In the genomic region with DNA sequence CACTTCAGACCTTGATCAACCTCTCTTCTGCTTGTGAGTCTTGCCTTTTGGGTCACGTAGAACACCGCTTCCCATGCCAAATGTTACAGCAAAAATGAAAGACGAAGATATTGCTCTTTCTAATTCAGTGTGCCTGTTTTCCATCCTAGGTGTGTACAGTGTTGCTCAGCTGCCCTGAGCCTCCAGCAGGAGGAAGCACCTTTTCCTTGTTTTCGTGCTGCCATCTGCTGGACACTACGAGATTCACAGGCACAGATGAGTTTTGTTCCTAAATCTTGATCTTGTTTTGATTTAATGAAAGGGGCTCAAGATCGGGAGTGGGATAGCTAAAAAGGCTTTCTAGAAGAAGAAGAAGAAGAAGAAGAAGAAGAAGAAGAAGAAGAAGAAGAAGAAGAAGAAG, we compare ENCODE assay signal across 9 mouse cellular contexts. TPM values are rescaled to one million over a fixed set of nuclear protein-coding genes. Genes with fewer than 3 reads are reported as not detected.
DNase-seq lines count a peak whose midpoint lies in the region; ATAC-seq and TF ChIP-seq lines count a peak whose summit lies in the region.
"Had no signal": no experiment of that assay in that cellular context is flagged by ENCODE, and none has a peak within 500 bp of the region (broad histone marks: within the 10 kb centered on the region; RNA-seq: fewer than 3 reads in every experiment).

No protein-coding gene starts in this region.

- peak; percentile 23; the same call in 1 of the 2 replicates for TF ChIP-seq POLR2A in limb, embryonic 14.5 days (IDR thresholded peaks at IDR 0.05; ENCODE audit: borderline replicate concordance, extremely low read depth, insufficient read depth, insufficient read length)
- no peak for TF ChIP-seq POLR2A in small intestine, adult 2 months (IDR thresholded peaks at IDR 0.05; ENCODE audit: low read depth, low read length)

- H3K27me3 ChIP-seq in midbrain, embryonic 14.5 days (ENCODE audit: control insufficient read depth, insufficient read depth, low read length): no peaks in the 10 kb centered on the region
- peaks cover 2% of the 10 kb centered on the region; the same call in 1 of the 2 replicates for H3K27me3 ChIP-seq in midbrain, embryonic 13.5 days
- no peaks in the 10 kb centered on the region for H3K27me3 ChIP-seq in limb, embryonic 14.5 days (ENCODE audit: control insufficient read depth, insufficient read depth, low read length)
- no peaks in the 10 kb centered on the region for H3K27me3 ChIP-seq in small intestine, adult 2 months (ENCODE audit: control insufficient read depth, insufficient read depth, low read length)
- H3K27me3 ChIP-seq: neural tube, embryonic 13.5 days had no signal

- no peaks in the 10 kb centered on the region for H3K36me3 ChIP-seq in midbrain, embryonic 14.5 days (ENCODE audit: control insufficient read depth, insufficient read depth, low read length)
- H3K36me3 ChIP-seq in midbrain, embryonic 13.5 days: no peaks in the 10 kb centered on the region
- no peaks in the 10 kb centered on the region for H3K36me3 ChIP-seq in limb, embryonic 14.5 days (ENCODE audit: control insufficient read depth, insufficient read depth, low read length)
- no peaks in the 10 kb centered on the region for H3K36me3 ChIP-seq in small intestine, adult 2 months (ENCODE audit: control insufficient read depth, insufficient read depth, low read length)
- H3K36me3 ChIP-seq: heart, embryonic 13.5 days; neural tube, embryonic 13.5 days had no signal

- TF ChIP-seq CTCF in small intestine, adult 2 months (IDR thresholded peaks at IDR 0.05; ENCODE audit: extremely low read depth, insufficient read length, insufficient replicate concordance, low read depth, low read length): peak; percentile 74; the same call in 1 of the 2 replicates

- WGBS in midbrain, embryonic 14.5 days: 21% methylated on average over 6 of the region's 6 CpGs
- 22% methylated on average over 6 of the region's 6 CpGs for WGBS in midbrain, embryonic 13.5 days
- 17% methylated on average over 6 of the region's 6 CpGs for WGBS in limb, embryonic 14.5 days
- 16% methylated on average over 6 of the region's 6 CpGs for WGBS in small intestine, adult 2 months

- 0 out of 2 replicates have a peak, but pooled peaks cover 2% of the 10 kb centered on the region for H3K4me1 ChIP-seq in midbrain, embryonic 14.5 days (ENCODE audit: control insufficient read depth, insufficient read depth, low read length)
- peaks cover 10% of the 10 kb centered on the region for H3K4me1 ChIP-seq in midbrain, embryonic 13.5 days (replicated peaks)
- H3K4me1 ChIP-seq in limb, embryonic 14.5 days (ENCODE audit: control insufficient read depth, insufficient read depth, low read length): no peaks in the 10 kb centered on the region
- no peaks in the 10 kb centered on the region for H3K4me1 ChIP-seq in small intestine, adult 2 months (ENCODE audit: control insufficient read depth, insufficient read depth, insufficient read length, low read length)
- H3K4me1 ChIP-seq: heart, embryonic 13.5 days had no signal

- no peak overlapping the region for H3K9ac ChIP-seq in midbrain, embryonic 14.5 days (replicated peaks; ENCODE audit: low read length)
- H3K9ac ChIP-seq in midbrain, embryonic 13.5 days (replicated peaks): no peak overlapping the region
- no peak overlapping the region for H3K9ac ChIP-seq in limb, embryonic 14.5 days (ENCODE audit: low read depth, low read length, severe bottlenecking)
- H3K9ac ChIP-seq: heart, embryonic 13.5 days; neural tube, embryonic 13.5 days had no signal

- no peak for ATAC-seq in midbrain, embryonic 14.5 days (ENCODE audit: low FRiP score, low TSS enrichment)
- ATAC-seq in midbrain, embryonic 13.5 days: no peak
- ATAC-seq in limb, embryonic 14.5 days (ENCODE audit: low FRiP score, low read depth): no peak

- no peaks in the 10 kb centered on the region for H3K9me3 ChIP-seq in midbrain, embryonic 14.5 days (ENCODE audit: control insufficient read depth, low read length)
- H3K9me3 ChIP-seq in midbrain, embryonic 13.5 days: no peaks in the 10 kb centered on the region
- H3K9me3 ChIP-seq in limb, embryonic 14.5 days (ENCODE audit: control insufficient read depth, low read length): no peaks in the 10 kb centered on the region
- H3K9me3 ChIP-seq: heart, embryonic 13.5 days; neural tube, embryonic 13.5 days had no signal

- H3K4me3 ChIP-seq in midbrain, embryonic 14.5 days (replicated peaks; ENCODE audit: low read depth, low read length): no peak overlapping the region
- no peak overlapping the region for H3K4me3 ChIP-seq in midbrain, embryonic 13.5 days (replicated peaks)
- H3K4me3 ChIP-seq in limb, embryonic 14.5 days (replicated peaks; ENCODE audit: low read length): no peak overlapping the region
- no peak overlapping the region for H3K4me3 ChIP-seq in small intestine, adult 2 months (ENCODE audit: low read depth, low read length)
- H3K4me3 ChIP-seq: heart, embryonic 13.5 days; neural tube, embryonic 13.5 days had no signal

- H3K27ac ChIP-seq in midbrain, embryonic 14.5 days (replicated peaks; ENCODE audit: low read depth, low read length): no peak overlapping the region
- no peak overlapping the region for H3K27ac ChIP-seq in midbrain, embryonic 13.5 days
- no peak overlapping the region for H3K27ac ChIP-seq in limb, embryonic 14.5 days (replicated peaks; ENCODE audit: low read depth, low read length)
- H3K27ac ChIP-seq in small intestine, adult 2 months (ENCODE audit: insufficient read depth, low read depth, low read length): no peak overlapping the region
- H3K27ac ChIP-seq: heart, embryonic 13.5 days; neural tube, embryonic 13.5 days had no signal

- no peak overlapping the region for H3K4me2 ChIP-seq in midbrain, embryonic 14.5 days (ENCODE audit: low read length)
- no peak overlapping the region for H3K4me2 ChIP-seq in midbrain, embryonic 13.5 days (replicated peaks)
- H3K4me2 ChIP-seq in limb, embryonic 14.5 days (replicated peaks; ENCODE audit: low read depth, low read length, severe bottlenecking): no peak overlapping the region
- H3K4me2 ChIP-seq: heart, embryonic 13.5 days; neural tube, embryonic 13.5 days had no signal

- peak; percentile 86 for DNase-seq in midbrain, embryonic 14.5 days
- DNase-seq in adrenal gland, postnatal 10 days: peak; percentile 58
- peak; percentile 29 to 52 for DNase-seq in cerebellum, postnatal 4 days (ENCODE audit: low spot score in 2 of 2)
- peak; percentile 22 to 53 for DNase-seq in kidney, adult 8-10 months
- DNase-seq in limb, embryonic 14.5 days (ENCODE audit: low spot score): peak; percentile 36

RNA-seq across cellular contexts. Expression of gene Ces5a, which starts 40.3 kb away (rescaled TPM):
- polyA plus RNA-seq in midbrain, embryonic 14.5 days (2014; fragmentation: Nextera tagmentation; extraction: Ambion mirVana): 0.61 and 0.93 TPM in 2 replicates
- polyA plus RNA-seq in midbrain, embryonic 13.5 days (2015; fragmentation: Nextera tagmentation; extraction: Ambion mirVana): 0.28 and 0.46 TPM in 2 replicates
- under 1 TPM in 1 of 2 experiments, not detected in 1; 0.45 TPM for total RNA-seq in adrenal gland, postnatal 10 days (2021)
- polyA plus RNA-seq in limb, embryonic 14.5 days (2012; rRNA removed): 0.15 and 0.17 TPM in 2 replicates
- polyA plus RNA-seq in limb, embryonic 14.5 days (2014; fragmentation: Nextera tagmentation; extraction: Ambion mirVana): 0.11 TPM in 1 of 2 replicates, not detected in the other
- polyA plus RNA-seq in small intestine, adult 2 months (2012; rRNA removed): 0.04 TPM in 1 of 2 replicates, not detected in the other

Comparison
In these comparisons a context has a peak if more than half of its experiments do, and no peak if none do; other contexts are left out.
1. DNase-seq: peak in every context shown above with its lines; median percentile 86 in midbrain, embryonic 14.5 days; 58 in adrenal gland, postnatal 10 days; 40 in cerebellum, postnatal 4 days; 38 in kidney, adult 8-10 months; 36 in limb, embryonic 14.5 days.